Mouse (Mus musculus): ENCODE measurements around the gene Pctp.

- no peak for TF ChIP-seq POLR2A (IDR thresholded peaks at IDR 0.05; ENCODE audit: borderline replicate concordance, control insufficient read depth, low read depth, low read length)
- TF ChIP-seq CTCF (IDR thresholded peaks at IDR 0.05; ENCODE audit: control insufficient read depth, insufficient read depth, low read length), result no peak
Observed at GRCm38 (mm10) chr11:90050016-90050415, 47.3 kb upstream of the Pctp start.
